Mouse (Mus musculus) heart, postnatal 0 days (tissue): ENCODE results near the gene Plekhh2. TPM values are rescaled to one million over a fixed set of nuclear protein-coding genes. Genes with fewer than 3 reads are reported as not detected.

ENCODE experiments used
- ATAC-seq: fragments of 200-750 bp; cut with Nextera tagmentation; 2 replicates; pipeline ENCODE4 v1.8.0; 2017; ENCODE audit warnings: low read depth, moderate number of reproducible peaks, moderate library complexity; ENCODE audit not compliant: insufficient read depth
- DNase-seq: peaks from one replicate; pipeline ENCODE4 v3.0.0-alpha.2; 2016; ENCODE audit warnings: low spot score
- H3K27ac ChIP-seq: fragments of 300-500 bp; sonication (generic); 2 replicates; pipeline ENCODE4 v1.5.1; 2014; ENCODE audit warnings: low read depth, mild to moderate bottlenecking
- H3K27me3 ChIP-seq: fragments of 300-500 bp; sonication (generic); 2 replicates; pipeline ENCODE4 v1.6.1; 2014; ENCODE audit warnings: low read length, mixed read lengths; ENCODE audit not compliant: control insufficient read depth, insufficient read depth
- H3K36me3 ChIP-seq: fragments of 300-500 bp; sonication (generic); replicated peaks from 2 replicates; pipeline ENCODE4 v1.6.1; 2014; ENCODE audit warnings: low read length, mixed read lengths; ENCODE audit not compliant: control insufficient read depth, insufficient read depth
- H3K4me1 ChIP-seq: fragments of 300-500 bp; sonication (generic); 2 replicates; pipeline ENCODE4 v1.6.1; 2014; ENCODE audit warnings: antibody characterized with exemption; ENCODE audit not compliant: control insufficient read depth, insufficient read depth
- H3K4me2 ChIP-seq: fragments of 300-500 bp; sonication (generic); 2 replicates; pipeline ENCODE4 v1.6.1; 2014; ENCODE audit warnings: low read depth, mild to moderate bottlenecking, low read length, moderate library complexity
- H3K4me3 ChIP-seq: fragments of 300-500 bp; sonication (generic); 2 replicates; pipeline ENCODE4 v1.5.1; 2014; ENCODE audit warnings: low read depth, low read length
- H3K9ac ChIP-seq: fragments of 300-500 bp; sonication (generic); replicated peaks from 2 replicates; pipeline ENCODE4 v1.6.1; 2014; ENCODE audit warnings: low read depth, low read length, mixed read lengths
- H3K9me3 ChIP-seq: fragments of 300-500 bp; sonication (generic); replicated peaks from 2 replicates; pipeline ENCODE4 v1.6.1; 2016; ENCODE audit warnings: low read length; ENCODE audit not compliant: control insufficient read depth
- CTCF ChIP-seq: IDR thresholded peaks from 2 replicates; pipeline ENCODE4 v1.5.1; 2016; ENCODE audit warnings: antibody characterized with exemption, control low read depth, low read depth
- EP300 ChIP-seq: IDR thresholded peaks from 2 replicates; pipeline ENCODE4 v1.6.1; 2016; ENCODE audit warnings: antibody characterized with exemption, low read depth
- WGBS: fragments of 180-500 bp; shearing (Covaris S2); extraction: QIAGEN DNeasy Blood & Tissue Kit; methylation state at CpG from one replicate; pipeline ENCODE4 v1.1.7; 2014; 5-methylcytosine and 5-hydroxymethylcytosine counted together
- polyA plus RNA-seq: library from polyadenylated mRNA; unstranded; fragments of >200 nt; fragmentation: Nextera tagmentation; extraction: Ambion mirVana; gene quantifications from 2 replicates; pipeline ENCODE4 v1.2.1, GENCODE M21; 2015
- total RNA-seq: library from RNA; depleted of rRNA; stranded (reverse); fragments of >200 nt; gene quantifications from 2 replicates; pipeline ENCODE4 v1.2.3, GENCODE M21; 2014; ENCODE audit warnings: low replicate concordance

Gene Plekhh2
- total and polyA plus RNA-seq, 2 experiments from 2014 or later: 0.68 to 1.6 TPM

- no peaks in the 10 kb centered on the region for H3K9me3 ChIP-seq
- TF ChIP-seq EP300 (no peak), CTCF (no peak)
- no peak overlapping the region for H3K27ac ChIP-seq
- no peak for DNase-seq
- H3K4me2 ChIP-seq: no peak overlapping the region
- no peak for ATAC-seq
- H3K4me3 ChIP-seq: no peak overlapping the region
- H3K4me1 ChIP-seq: no peaks in the 10 kb centered on the region; the same call in 1 of the 2 replicates
- WGBS: 85% methylated on average over 10 of the region's 10 CpGs
- H3K27me3 ChIP-seq: no peaks in the 10 kb centered on the region
- H3K36me3 ChIP-seq: no peaks in the 10 kb centered on the region
- H3K9ac ChIP-seq: no peak overlapping the region
Measured at GRCm38 (mm10) chr17:84627721-84628120, 116.0 kb downstream of the Plekhh2 start.

GRCm38 (mm10) chr17:84628611-84629010 lies 116.9 kb downstream of the Plekhh2 start:
- no peak for ATAC-seq

GRCm38 (mm10) chr17:84631836-84632235 lies 120.1 kb downstream of the Plekhh2 start:
- TF ChIP-seq EP300 (no peak), CTCF (no peak)

More at GRCm38 (mm10) chr17:84628611-84629010, 116.9 kb downstream of the Plekhh2 start:
- no peak overlapping the region for H3K9ac ChIP-seq
- H3K27ac ChIP-seq: no peak overlapping the region
- TF ChIP-seq CTCF: no peak
- no peak for TF ChIP-seq EP300
- H3K4me1 ChIP-seq: no peaks in the 10 kb centered on the region; the same call in 1 of the 2 replicates
- no peak overlapping the region for H3K4me3 ChIP-seq
- no peaks in the 10 kb centered on the region for H3K9me3 ChIP-seq
- WGBS: 65% methylated on average over 9 of the region's 9 CpGs
- no peak overlapping the region for H3K4me2 ChIP-seq
- no peaks in the 10 kb centered on the region for H3K36me3 ChIP-seq
- DNase-seq: no peak
- no peaks in the 10 kb centered on the region for H3K27me3 ChIP-seq

GRCm38 (mm10) chr17:84633443-84633842 lies 121.7 kb downstream of the Plekhh2 start:
- 68% methylated on average over 13 of the region's 13 CpGs for WGBS
- no peaks in the 10 kb centered on the region for H3K4me1 ChIP-seq
- H3K9ac ChIP-seq: no peak overlapping the region
- DNase-seq (no peak), ATAC-seq (no peak)
- no peaks in the 10 kb centered on the region for H3K27me3 ChIP-seq
- no peak overlapping the region for H3K4me2 ChIP-seq
- H3K4me3 ChIP-seq: no peak overlapping the region
- TF ChIP-seq CTCF: no peak
- TF ChIP-seq EP300: no peak
- H3K27ac ChIP-seq: no peak overlapping the region
- H3K9me3 ChIP-seq: no peaks in the 10 kb centered on the region
- H3K36me3 ChIP-seq: no peaks in the 10 kb centered on the region

More at GRCm38 (mm10) chr17:84631836-84632235, 120.1 kb downstream of the Plekhh2 start:
- ATAC-seq (no peak), DNase-seq (no peak)
- WGBS: 87% methylated on average over 6 of the region's 6 CpGs
- Histone ChIP-seq H3K4me1 (no peaks in the 10 kb centered on the region), H3K4me3 (no peak overlapping the region), H3K27ac (no peak overlapping the region), H3K9me3 (no peaks in the 10 kb centered on the region), H3K9ac (no peak overlapping the region), H3K36me3 (no peaks in the 10 kb centered on the region), H3K4me2 (no peak overlapping the region), H3K27me3 (no peaks in the 10 kb centered on the region)

- no peak overlapping the region for H3K4me2 ChIP-seq
- H3K9ac ChIP-seq: no peak overlapping the region
- ATAC-seq: no peak
- H3K36me3 ChIP-seq: no peaks in the 10 kb centered on the region
- no peaks in the 10 kb centered on the region for H3K9me3 ChIP-seq
- H3K27me3 ChIP-seq: no peaks in the 10 kb centered on the region
- no peak for DNase-seq
- WGBS: 63% methylated on average over 8 of the region's 8 CpGs
- no peak overlapping the region for H3K4me3 ChIP-seq
- H3K27ac ChIP-seq: no peak overlapping the region
- no peaks in the 10 kb centered on the region for H3K4me1 ChIP-seq
- TF ChIP-seq CTCF (no peak), EP300 (no peak)
Measured at GRCm38 (mm10) chr17:84636328-84636727, 124.6 kb downstream of the Plekhh2 start.

GRCm38 (mm10) chr17:84637971-84638370 lies 126.3 kb downstream of the Plekhh2 start:
- no peak for TF ChIP-seq EP300
- TF ChIP-seq CTCF: no peak
- Histone ChIP-seq H3K4me2 (no peak overlapping the region), H3K27me3 (no peaks in the 10 kb centered on the region), H3K4me3 (no peak overlapping the region), H3K9me3 (no peaks in the 10 kb centered on the region), H3K9ac (no peak overlapping the region), H3K4me1 (no peaks in the 10 kb centered on the region), H3K27ac (no peak overlapping the region), H3K36me3 (no peaks in the 10 kb centered on the region)
- no peak for ATAC-seq
- 85% methylated on average over 6 of the region's 6 CpGs for WGBS
- DNase-seq: no peak
